Mouse (Mus musculus) bone marrow macrophage, adult 2 months (primary cell): ENCODE results near the gene Nr4a1.

Experiments used
- CTCF ChIP-seq: IDR thresholded peaks from 2 replicates; pipeline ENCODE4 v1.5.1; 2012; ENCODE audit warnings: low read depth, mild to moderate bottlenecking, low read length, moderate library complexity
- POLR2A ChIP-seq: IDR thresholded peaks from 2 replicates; pipeline ENCODE4 v1.6.1; 2012; ENCODE audit warnings: mild to moderate bottlenecking, low read depth, low read length, borderline replicate concordance

DNA sequence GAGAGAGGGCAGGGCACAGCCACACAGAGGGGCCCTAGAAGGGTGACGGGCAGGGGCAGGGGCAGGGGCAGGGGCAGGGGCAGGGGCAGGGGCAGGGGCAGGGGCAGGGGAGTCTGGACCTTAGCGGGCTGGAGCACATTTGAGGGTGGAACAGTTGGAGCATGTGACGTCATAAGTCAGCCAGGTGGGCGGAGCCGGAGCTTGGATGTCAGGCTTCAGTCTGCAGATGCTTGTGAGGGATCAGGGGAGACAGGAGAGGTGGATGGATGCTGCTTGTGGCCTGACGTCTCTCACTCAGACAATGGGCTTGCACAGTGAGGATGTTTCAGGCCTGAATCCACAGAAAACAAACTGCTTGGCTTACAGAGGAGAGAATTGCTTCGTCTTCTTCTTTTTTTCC is 44.5 kb downstream of the Nr4a1 start:
- TF ChIP-seq CTCF (no peak), POLR2A (no peak)
